Mouse (Mus musculus) erythroblast, embryonic 14.5 days (primary cell): ENCODE results near the gene Cmtr2. TPM values are rescaled to one million over a fixed set of nuclear protein-coding genes. Genes with fewer than 3 reads are reported as not detected.

Experiments used
- H3K27me3 ChIP-seq: 2 replicates; pipeline ENCODE4 v1.6.1; 2012; ENCODE audit warnings: inconsistent platforms; ENCODE audit not compliant: control insufficient read depth
- H3K36me3 ChIP-seq: 2 replicates; pipeline ENCODE4 v1.6.1; 2012; ENCODE audit warnings: mild to moderate bottlenecking, inconsistent platforms; ENCODE audit not compliant: control insufficient read depth
- H3K4me1 ChIP-seq: 2 replicates; pipeline ENCODE4 v1.6.1; 2012; ENCODE audit warnings: inconsistent platforms; ENCODE audit not compliant: control insufficient read depth
- H3K4me3 ChIP-seq: replicated peaks from 2 replicates; pipeline ENCODE3; 2012; ENCODE audit warnings: moderate library complexity, mild to moderate bottlenecking, inconsistent platforms
- H3K9me3 ChIP-seq: 2 replicates; pipeline ENCODE4 v1.6.1; 2012; ENCODE audit warnings: low read length, inconsistent platforms, mixed read lengths; ENCODE audit not compliant: control insufficient read depth
- GATA1 ChIP-seq: IDR thresholded peaks from 2 replicates; pipeline ENCODE4 v1.6.1; 2012; ENCODE audit warnings: low read length, inconsistent platforms, mixed read lengths
- TAL1 ChIP-seq: IDR thresholded peaks from 3 replicates; pipeline ENCODE4 v1.6.1; 2012; ENCODE audit warnings: low read length, inconsistent platforms, mixed read lengths
- polyA plus RNA-seq: library from polyadenylated mRNA; stranded (reverse); fragments of >175 nt; gene quantifications from 2 replicates; pipeline ENCODE4 v1.2.3, GENCODE M21; 2012

Cmtr2 gene
- polyA plus RNA-seq, 1 experiment: 0.03 TPM

GRCm38 (mm10) chr8:110242278-110243177 is 27.1 kb downstream of the Cmtr2 start:
- Histone ChIP-seq H3K36me3 (no peaks in the 10 kb centered on the region), H3K4me3 (no peak overlapping the region), H3K27me3 (no peaks in the 10 kb centered on the region), H3K9me3 (no peaks in the 10 kb centered on the region), H3K4me1 (no peaks in the 10 kb centered on the region)
- no peak for TF ChIP-seq GATA1
- TF ChIP-seq TAL1: no peak

- Histone ChIP-seq H3K4me1 (no peaks in the 10 kb centered on the region), H3K36me3 (no peaks in the 10 kb centered on the region), H3K9me3 (no peaks in the 10 kb centered on the region), H3K4me3 (no peak overlapping the region), H3K27me3 (no peaks in the 10 kb centered on the region)
- TF ChIP-seq GATA1: no peak
- TF ChIP-seq TAL1: no peak
Measured at GRCm38 (mm10) chr8:110244566-110244965, 29.1 kb downstream of the Cmtr2 start.

DNA sequence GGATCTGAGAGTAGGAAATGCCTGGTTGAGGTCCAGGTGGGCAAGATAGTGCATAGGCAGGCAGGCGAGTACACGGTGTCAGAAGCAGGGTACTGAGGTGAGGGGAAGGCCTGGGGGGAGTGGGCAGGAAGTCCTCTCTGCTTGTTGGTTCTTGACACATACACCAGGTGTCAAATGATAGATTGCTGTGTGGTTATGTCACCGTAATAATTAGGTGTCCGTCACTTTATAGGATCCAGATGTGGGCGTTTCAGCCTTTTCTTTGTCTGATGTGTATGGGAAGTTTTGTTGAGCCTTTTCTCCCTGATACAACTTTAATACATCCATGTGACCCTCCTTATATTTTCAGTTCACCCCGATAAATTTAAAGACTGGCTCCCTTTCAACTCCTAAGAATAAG is 31.8 kb downstream of the Cmtr2 start:
- Histone ChIP-seq H3K4me3 (no peak overlapping the region), H3K4me1 (no peaks in the 10 kb centered on the region), H3K36me3 (no peaks in the 10 kb centered on the region), H3K9me3 (no peaks in the 10 kb centered on the region), H3K27me3 (no peaks in the 10 kb centered on the region)
- TF ChIP-seq GATA1 (no peak), TAL1 (no peak)

DNA sequence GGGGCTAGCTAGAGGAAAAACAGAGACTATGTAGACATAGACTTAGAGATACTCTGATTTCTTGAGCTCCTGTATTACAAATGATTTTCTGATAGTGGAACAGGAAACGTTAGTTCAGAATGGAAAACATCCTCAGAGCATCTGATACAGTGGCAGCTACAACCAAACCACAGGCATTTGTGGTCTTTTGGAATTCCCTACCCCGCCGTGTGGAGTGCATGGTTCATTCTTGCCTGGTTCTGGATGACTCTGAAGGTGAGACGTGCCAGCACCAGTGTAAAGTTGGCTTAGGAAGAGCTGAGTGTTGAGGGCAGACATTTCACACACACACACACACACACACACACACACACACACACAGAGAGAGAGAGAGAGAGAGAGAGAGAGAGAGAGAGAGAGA is 38.5 kb downstream of the Cmtr2 start:
- H3K9me3 ChIP-seq: no peaks in the 10 kb centered on the region
- TF ChIP-seq TAL1 (no peak), GATA1 (no peak)
- no peaks in the 10 kb centered on the region for H3K27me3 ChIP-seq
- H3K4me3 ChIP-seq: no peak overlapping the region
- no peaks in the 10 kb centered on the region for H3K36me3 ChIP-seq
- no peaks in the 10 kb centered on the region for H3K4me1 ChIP-seq

GRCm38 (mm10) chr8:110265796-110266305 is 50.4 kb downstream of the Cmtr2 start:
- H3K4me3 ChIP-seq: no peak overlapping the region
- 0 out of 2 replicates have a peak, but pooled peaks cover 2% of the 10 kb centered on the region for H3K27me3 ChIP-seq
- H3K9me3 ChIP-seq: no peaks in the 10 kb centered on the region
- no peaks in the 10 kb centered on the region for H3K36me3 ChIP-seq
- no peaks in the 10 kb centered on the region for H3K4me1 ChIP-seq
- TF ChIP-seq TAL1: no peak
- no peak for TF ChIP-seq GATA1

DNA sequence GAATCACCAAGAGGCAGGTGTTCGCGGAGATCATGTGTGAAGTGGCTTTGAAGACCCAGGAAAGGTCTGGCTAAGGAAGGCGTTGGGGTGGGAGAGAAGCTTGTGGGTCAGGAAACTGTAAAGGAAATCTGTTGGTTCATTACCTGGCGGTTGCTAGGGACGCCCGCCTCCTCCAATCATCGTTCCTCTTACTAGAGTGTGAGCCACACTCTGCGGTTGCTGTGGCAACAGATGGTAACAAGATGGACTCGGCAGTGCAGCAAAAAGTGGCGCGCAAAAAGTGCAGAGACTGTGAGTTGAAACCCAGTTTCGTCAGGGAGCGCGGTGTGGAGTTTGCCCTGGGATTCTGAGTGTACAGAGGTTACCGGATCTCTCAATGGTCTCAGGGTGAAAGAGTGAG is 51.3 kb downstream of the Cmtr2 start, which contains the start of gene Hydin:
Hydin (plus strand) TSS at position 237 of the 400 bp plus-strand sequence.
- Histone ChIP-seq H3K4me1 (no peaks in the 10 kb centered on the region), H3K9me3 (no peaks in the 10 kb centered on the region), H3K4me3 (no peak within 1 kb of the TSS), H3K36me3 (no peaks in the 10 kb centered on the region), H3K27me3 (0 out of 2 replicates have a peak, but pooled peaks cover 2% of the 10 kb centered on the region)
- TF ChIP-seq TAL1: no peak
- TF ChIP-seq GATA1: no peak

DNA sequence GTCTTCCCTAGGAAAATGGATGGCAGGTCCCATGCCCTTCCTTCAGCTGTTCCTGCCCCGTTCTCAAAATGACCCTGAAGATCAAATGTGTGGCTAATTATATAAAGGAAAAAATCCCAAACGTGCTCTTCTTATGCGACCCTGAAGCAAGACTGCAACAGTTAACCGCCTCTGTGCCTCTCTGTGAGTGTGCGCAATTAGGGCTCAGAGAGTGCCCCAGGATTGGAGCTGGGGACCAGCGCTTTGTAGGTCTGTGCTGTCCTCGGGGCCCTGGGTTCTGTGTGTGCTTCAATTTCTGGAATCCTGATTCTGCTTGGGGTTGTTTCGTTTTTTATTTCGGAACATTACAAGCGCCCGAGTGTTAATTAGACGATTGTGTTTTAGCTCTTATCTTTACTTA is 51.8 kb downstream of the Cmtr2 start:
- no peaks in the 10 kb centered on the region for H3K9me3 ChIP-seq
- H3K36me3 ChIP-seq: no peaks in the 10 kb centered on the region
- H3K27me3 ChIP-seq: 0 out of 2 replicates have a peak, but pooled peaks cover 2% of the 10 kb centered on the region
- H3K4me3 ChIP-seq: no peak overlapping the region
- H3K4me1 ChIP-seq: no peaks in the 10 kb centered on the region
- TF ChIP-seq TAL1 (no peak), GATA1 (no peak)

GRCm38 (mm10) chr8:110270659-110271058 is 55.2 kb downstream of the Cmtr2 start:
- H3K27me3 ChIP-seq: 0 out of 2 replicates have a peak, but pooled peaks cover 2% of the 10 kb centered on the region
- no peaks in the 10 kb centered on the region for H3K36me3 ChIP-seq
- TF ChIP-seq GATA1: no peak
- TF ChIP-seq TAL1: no peak
- no peak overlapping the region for H3K4me3 ChIP-seq
- no peaks in the 10 kb centered on the region for H3K4me1 ChIP-seq
- no peaks in the 10 kb centered on the region for H3K9me3 ChIP-seq

DNA sequence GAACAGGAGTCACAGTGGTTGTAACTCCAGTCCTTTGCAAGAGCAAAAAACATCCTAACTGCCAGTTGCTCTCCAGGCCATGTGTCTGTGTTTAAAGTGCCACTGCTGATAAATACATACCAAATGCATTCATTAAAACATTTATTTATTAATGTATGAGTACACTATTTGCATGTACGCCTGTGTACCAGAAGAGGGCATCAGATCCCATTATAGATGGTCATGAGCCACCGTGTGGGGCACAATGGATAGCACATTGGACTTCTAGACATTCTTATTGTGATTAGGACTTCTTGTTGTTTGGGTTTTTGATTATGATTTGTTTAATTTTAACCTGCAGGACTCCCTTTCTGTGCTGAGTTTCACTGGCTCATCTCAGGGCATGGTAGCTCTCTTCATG is 57.9 kb downstream of the Cmtr2 start:
- peaks cover under 1% of the 10 kb centered on the region for H3K9me3 ChIP-seq
- H3K4me3 ChIP-seq: no peak overlapping the region
- H3K36me3 ChIP-seq: no peaks in the 10 kb centered on the region
- H3K4me1 ChIP-seq: no peaks in the 10 kb centered on the region
- no peaks in the 10 kb centered on the region for H3K27me3 ChIP-seq
- no peak for TF ChIP-seq TAL1
- TF ChIP-seq GATA1: no peak

Other genes with a start within 250 kb of the Cmtr2 start
- gene Tat, start 225.2 kb upstream of the Cmtr2 start, polyA plus RNA-seq: not detected in 2 replicates
- not detected in 2 replicates for gene Chst4, start 175.9 kb upstream of the Cmtr2 start, polyA plus RNA-seq
- not detected in 2 replicates for gene Zfp612, start 135.9 kb upstream of the Cmtr2 start, polyA plus RNA-seq
- gene Gm21964, start 114.5 kb upstream of the Cmtr2 start, polyA plus RNA-seq: not detected in 2 replicates
- gene Gm17720, start 112.9 kb upstream of the Cmtr2 start, polyA plus RNA-seq: not detected in 2 replicates
- not detected in 2 replicates for gene Calb2, start 47.5 kb upstream of the Cmtr2 start, polyA plus RNA-seq
- under 0.01 TPM in 1 of 2 replicates, not detected in the other for gene Hydin, start 51.3 kb downstream of the Cmtr2 start, polyA plus RNA-seq